Mouse (Mus musculus) myocyte (in vitro differentiated cells): ENCODE measurements around the gene Gnb4.

Experiments used
- MAX ChIP-seq: IDR thresholded peaks from one replicate; pipeline ENCODE4 v1.6.1; 2011; ENCODE audit warnings: low read depth, mild to moderate bottlenecking, control low read depth
- POLR2A ChIP-seq: IDR thresholded peaks from one replicate; pipeline ENCODE4 v1.6.1; 2011; ENCODE audit warnings: low read depth, mild to moderate bottlenecking, control low read depth, moderate library complexity; ENCODE audit not compliant: insufficient read length
- REST ChIP-seq: IDR thresholded peaks from one replicate; pipeline ENCODE4 v1.6.1; 2011; ENCODE audit warnings: mild to moderate bottlenecking, control low read depth, moderate library complexity; ENCODE audit not compliant: insufficient read depth, insufficient read length
- SRF ChIP-seq: IDR thresholded peaks from one replicate; pipeline ENCODE4 v1.6.1; 2011; ENCODE audit warnings: low read depth; ENCODE audit not compliant: control insufficient read depth, insufficient read length

DNA sequence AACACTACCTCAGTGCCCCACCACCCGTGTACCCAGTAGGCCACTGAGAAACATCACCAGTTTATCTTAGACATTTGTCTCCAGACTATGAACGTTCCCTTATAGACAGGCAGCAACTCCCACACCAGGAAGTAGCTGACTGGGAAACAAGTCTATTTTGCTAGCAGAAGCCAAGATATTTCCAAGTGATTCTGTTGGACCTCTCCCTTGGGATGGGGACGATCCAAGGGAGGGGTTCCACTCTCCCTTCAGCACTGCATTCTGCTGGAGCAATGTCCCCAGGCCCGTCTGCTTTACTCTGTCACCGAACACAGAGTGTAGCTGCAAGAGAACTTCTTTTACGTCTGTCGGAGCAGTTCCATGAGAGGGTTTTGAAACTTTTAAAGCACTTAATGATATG, 11.8 kb upstream of the Gnb4 start:
- no peak for TF ChIP-seq POLR2A
- no peak for TF ChIP-seq REST
- TF ChIP-seq MAX: no peak
- TF ChIP-seq SRF: no peak
